16 mouse cellular contexts compared by ENCODE assay signal in the genomic region with DNA sequence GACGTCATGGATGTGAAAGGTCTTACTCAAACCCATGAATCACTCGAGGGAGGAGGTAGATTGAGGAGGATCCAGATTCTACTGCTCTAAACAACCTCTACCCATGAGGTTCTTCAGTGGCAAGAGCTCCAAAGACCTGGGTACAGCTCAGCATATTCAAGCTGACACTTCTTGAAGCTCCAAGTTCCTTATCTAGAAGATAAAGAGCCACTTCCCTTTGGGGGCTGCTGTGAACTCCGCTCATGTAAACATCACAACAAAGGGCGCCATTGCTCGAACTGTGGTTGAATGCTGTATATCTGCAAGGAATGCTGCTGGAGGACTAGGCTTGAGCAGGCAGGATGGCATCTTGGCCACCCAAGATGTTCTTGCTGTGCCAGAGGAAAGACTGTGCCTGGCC. TPM values are rescaled to one million over a fixed set of nuclear protein-coding genes. Genes with fewer than 3 reads are reported as not detected.
DNase-seq lines count a peak whose midpoint lies in the region; ATAC-seq lines count a peak whose summit lies in the region.
"Had no signal": no experiment of that assay in that cellular context is flagged by ENCODE, and none has a peak within 500 bp of the region (broad histone marks: within the 10 kb centered on the region; RNA-seq: fewer than 3 reads in every experiment).

No protein-coding gene starts in this region.

- DNase-seq in 416B (ENCODE audit: low read depth) (peak; percentile 31), MEL-GATA-1-ER (ENCODE audit: extremely low read depth, low read depth) (peak; percentile 34)
- no peak for DNase-seq in layer of hippocampus, postnatal 10 days (ENCODE audit: low spot score in 2 of 2)
- no peak for DNase-seq in cerebellum, postnatal 14 days
- no peak for DNase-seq in cerebellum, postnatal 36 days
- DNase-seq: adrenal gland, adult 2 months; adrenal gland, postnatal 10 days; adrenal gland, postnatal 25 days; cerebellum, adult 11 months; cerebellum, adult 8-10 months; forebrain, postnatal 0 days had no signal

- peak; percentile 32 for ATAC-seq in megakaryocyte, adult 5-6 weeks (ENCODE audit: poor library complexity, severe bottlenecking)
- peak; percentile 8; the same call in 1 of the 2 replicates for ATAC-seq in megakaryocyte progenitor cell, adult 5-6 weeks (replicated peaks; ENCODE audit: poor library complexity)
- ATAC-seq: forebrain, embryonic 13.5 days; forebrain, embryonic 15.5 days; forebrain, postnatal 0 days had no signal

RNA-seq across cellular contexts. Expression of a gene that starts 1.0 kb away (rescaled TPM):
- total RNA-seq in megakaryocyte, adult 5-6 weeks (2015): 0.71 and 0.75 TPM in 2 replicates
- total RNA-seq in megakaryocyte, adult 5-6 weeks (2017): 0.81 and 0.88 TPM in 2 replicates
- not detected in 2 replicates for total RNA-seq in megakaryocyte progenitor cell, adult 5-6 weeks (2015)
- 0.10 TPM in 1 of 2 replicates, not detected in the other for total RNA-seq in megakaryocyte progenitor cell, adult 5-6 weeks (2017)
- total RNA-seq in layer of hippocampus, postnatal 10 days (2021): 10 to 100 TPM; 11.3 to 17.0 TPM
- total RNA-seq: ES-E14 had no signal

RNA-seq across cellular contexts. Expression of a gene that starts 15.6 kb away (rescaled TPM):
- total RNA-seq in megakaryocyte, adult 5-6 weeks (2015): 4.8 and 5.7 TPM in 2 replicates
- total RNA-seq in megakaryocyte, adult 5-6 weeks (2017): 2.0 and 2.8 TPM in 2 replicates
- total RNA-seq in megakaryocyte progenitor cell, adult 5-6 weeks (2015): 1.3 and 1.5 TPM in 2 replicates
- 0.17 and 0.21 TPM in 2 replicates for total RNA-seq in megakaryocyte progenitor cell, adult 5-6 weeks (2017)
- total RNA-seq in layer of hippocampus, postnatal 10 days (2021): 10 to 100 TPM; 47.0 to 52.9 TPM

RNA-seq across cellular contexts. Expression of a gene that starts 25.4 kb away (rescaled TPM):
- 9.8 and 11.8 TPM in 2 replicates for total RNA-seq in megakaryocyte, adult 5-6 weeks (2015)
- 2.4 and 7.6 TPM in 2 replicates for total RNA-seq in megakaryocyte, adult 5-6 weeks (2017)
- total RNA-seq in megakaryocyte progenitor cell, adult 5-6 weeks (2015): 17.8 and 17.9 TPM in 2 replicates
- total RNA-seq in megakaryocyte progenitor cell, adult 5-6 weeks (2017): 11.8 and 23.4 TPM in 2 replicates
- total RNA-seq in layer of hippocampus, postnatal 10 days (2021): 100 to 1,000 TPM; 250 to 255 TPM

RNA-seq across cellular contexts. Expression of a gene that starts 36.9 kb away (rescaled TPM):
- total RNA-seq in megakaryocyte, adult 5-6 weeks (2015): 14.0 and 14.4 TPM in 2 replicates
- 12.3 and 12.7 TPM in 2 replicates for total RNA-seq in megakaryocyte, adult 5-6 weeks (2017)
- 16.3 and 17.6 TPM in 2 replicates for total RNA-seq in megakaryocyte progenitor cell, adult 5-6 weeks (2015)
- total RNA-seq in megakaryocyte progenitor cell, adult 5-6 weeks (2017): 8.8 and 15.3 TPM in 2 replicates
- 10 to 100 TPM; 22.2 to 24.0 TPM for total RNA-seq in layer of hippocampus, postnatal 10 days (2021)

RNA-seq across cellular contexts. Expression of a gene that starts 51.4 kb away (rescaled TPM):
- 12.2 and 12.5 TPM in 2 replicates for total RNA-seq in megakaryocyte, adult 5-6 weeks (2015)
- total RNA-seq in megakaryocyte, adult 5-6 weeks (2017): 5.1 and 8.8 TPM in 2 replicates
- total RNA-seq in megakaryocyte progenitor cell, adult 5-6 weeks (2015): 11.7 and 12.5 TPM in 2 replicates
- total RNA-seq in megakaryocyte progenitor cell, adult 5-6 weeks (2017): 7.1 and 8.9 TPM in 2 replicates
- 10 to 100 TPM; 17.0 TPM for total RNA-seq in layer of hippocampus, postnatal 10 days (2021)

Comparison
In these comparisons a context has a peak if more than half of its experiments do, and no peak if none do; other contexts are left out.
1. DNase-seq: peak in 416B (single experiment) and MEL-GATA-1-ER (single experiment); none in layer of hippocampus, postnatal 10 days (0 of 2), cerebellum, postnatal 14 days (0 of 2) and cerebellum, postnatal 36 days (0 of 2).
2. RNA of a gene that starts 1.0 kb away (total RNA-seq): 11.3 to 17.0 TPM in layer of hippocampus, postnatal 10 days; 0.71 to 0.88 TPM in megakaryocyte, adult 5-6 weeks and 0.10 TPM in megakaryocyte progenitor cell, adult 5-6 weeks; every median in the first group is over 4 times any median in the second.
3. RNA of a gene that starts 15.6 kb away (total RNA-seq): 47.0 to 52.9 TPM in layer of hippocampus, postnatal 10 days; 2.0 to 5.7 TPM in megakaryocyte, adult 5-6 weeks and 0.17 to 1.5 TPM in megakaryocyte progenitor cell, adult 5-6 weeks; every median in the first group is over 4 times any median in the second.
4. RNA of a gene that starts 25.4 kb away (total RNA-seq): 250 to 255 TPM in layer of hippocampus, postnatal 10 days; 11.8 to 23.4 TPM in megakaryocyte progenitor cell, adult 5-6 weeks and 2.4 to 11.8 TPM in megakaryocyte, adult 5-6 weeks; every median in the first group is over 10 times any median in the second.